Mouse (Mus musculus) G1E (cell line): ENCODE results near the gene Nfatc2ip. TPM values are rescaled to one million over a fixed set of nuclear protein-coding genes. Genes with fewer than 3 reads are reported as not detected.
A peak's percentile ranks its signal among the peaks of the same experiment; 100 is the strongest.

Source experiments
- ATAC-seq: 2 replicates; pipeline ENCODE4 v1.8.0; 2016; ENCODE audit warnings: mild to moderate bottlenecking; ENCODE audit not compliant: insufficient number of reproducible peaks, poor library complexity, low FRiP score, severe bottlenecking; ENCODE audit errors: extremely low read depth
- DNase-seq: peaks from one replicate; pipeline ENCODE4 v3.0.0; 2012; ENCODE audit warnings: low spot score
- H3K27me3 ChIP-seq: 2 replicates; pipeline ENCODE4 v1.6.1; 2012; ENCODE audit warnings: mild to moderate bottlenecking, low read length, inconsistent platforms; ENCODE audit not compliant: insufficient read depth
- H3K36me3 ChIP-seq: replicated peaks from 2 replicates; pipeline ENCODE3; 2012; ENCODE audit warnings: mild to moderate bottlenecking, inconsistent platforms
- H3K4me1 ChIP-seq: 2 replicates; pipeline ENCODE4 v1.6.1; 2012; ENCODE audit warnings: low read depth, low read length, inconsistent platforms, mixed read lengths; ENCODE audit not compliant: insufficient read depth
- H3K4me3 ChIP-seq: 2 replicates; pipeline ENCODE4 v1.5.1; 2012; ENCODE audit warnings: low read depth, mild to moderate bottlenecking, inconsistent platforms, low read length, moderate library complexity, mixed read lengths
- H3K9me3 ChIP-seq: replicated peaks from 2 replicates; pipeline ENCODE4 v1.6.1; 2012; ENCODE audit warnings: inconsistent platforms
- CTCF ChIP-seq: IDR thresholded peaks from 2 replicates; pipeline ENCODE4 v1.5.1; 2012; ENCODE audit warnings: low read depth, low read length, inconsistent platforms, mixed read lengths
- GATA1 ChIP-seq: IDR thresholded peaks from 2 replicates; pipeline ENCODE4 v1.6.1; 2012; ENCODE audit warnings: borderline replicate concordance, low read length, inconsistent platforms, mixed read lengths
- GATA2 ChIP-seq: IDR thresholded peaks from 2 replicates; pipeline ENCODE4 v1.6.1; 2012; ENCODE audit warnings: low read depth, low read length, inconsistent platforms, borderline replicate concordance
- POLR2AphosphoS5 ChIP-seq: IDR thresholded peaks from 2 replicates; pipeline ENCODE4 v1.6.1; 2012; ENCODE audit warnings: low read depth, low read length, inconsistent platforms; ENCODE audit not compliant: insufficient replicate concordance
- TAL1 ChIP-seq: conservative IDR thresholded peaks from 2 replicates; pipeline ENCODE4 v1.6.1; 2012; ENCODE audit warnings: low read depth, low read length, inconsistent platforms, mixed read lengths
- polyA plus RNA-seq: library from polyadenylated mRNA; stranded (reverse); fragments of >175 nt; gene quantifications from 2 replicates; pipeline ENCODE4 v1.2.3, GENCODE M21; 2012
- total RNA-seq, 2 experiments: library from RNA; stranded (forward) in 1 of 2; stranded (reverse) in 1 of 2; fragments of 200-1000 nt in 1 of 2; fragments of >200 nt in 1 of 2; fragmentation: Nextera tagmentation in 1 of 2; gene quantifications; 2 replicates each; pipeline ENCODE4 v1.2.3; 2014 to 2017

Nfatc2ip gene
- total and polyA plus RNA-seq, 3 experiments: 5.0 to 22.0 (median 16.8) TPM

DNA sequence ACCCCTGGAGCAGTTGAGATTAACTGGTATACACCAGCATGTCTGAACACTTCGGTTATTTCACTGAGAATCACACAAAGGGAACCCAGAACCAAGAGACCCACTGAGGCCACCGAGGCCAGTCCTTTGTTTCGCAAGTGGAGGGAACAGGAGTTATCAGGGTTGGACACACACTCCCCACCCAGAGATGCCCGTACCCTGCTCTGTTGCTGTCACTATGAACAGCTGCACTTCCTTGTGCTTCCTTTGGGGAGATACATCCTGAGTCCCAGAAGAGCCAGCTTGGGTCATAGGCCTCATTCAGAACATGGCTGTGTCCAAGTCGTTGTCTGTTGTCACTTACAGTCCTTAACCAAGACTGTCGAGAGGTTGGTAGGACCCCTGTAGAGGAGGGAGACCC lies 33.5 kb downstream of the Nfatc2ip start:
- Histone ChIP-seq H3K36me3 (peaks cover 36% of the 10 kb centered on the region), H3K27me3 (no peaks in the 10 kb centered on the region), H3K4me1 (peaks cover 24% of the 10 kb centered on the region), H3K4me3 (no peak overlapping the region), H3K9me3 (no peaks in the 10 kb centered on the region)
- ATAC-seq (no peak), DNase-seq (no peak)
- TF ChIP-seq TAL1: no peak
- TF ChIP-seq CTCF: no peak
- TF ChIP-seq GATA2: no peak
- no peak for TF ChIP-seq POLR2AphosphoS5
- no peak for TF ChIP-seq GATA1

DNA sequence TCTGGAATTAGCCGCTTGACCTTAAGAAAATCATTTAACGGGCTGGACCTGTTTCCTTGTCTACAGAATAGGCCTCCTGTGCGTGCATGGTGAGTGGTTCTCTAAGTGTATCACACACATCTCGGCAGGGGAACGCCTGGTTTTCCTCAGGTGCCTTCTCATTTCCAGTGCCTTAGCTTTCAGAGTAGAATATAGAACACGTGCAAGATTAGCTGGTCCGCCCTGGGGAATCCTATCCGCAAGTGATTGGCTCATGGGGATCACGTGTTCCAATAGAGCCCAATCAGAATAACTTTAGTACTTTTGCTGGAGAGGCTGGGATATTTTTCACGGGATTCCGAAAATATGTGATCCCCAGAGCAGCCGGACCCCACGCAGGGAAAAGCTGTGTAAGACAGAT lies 37.5 kb downstream of the Nfatc2ip start:
- DNase-seq: no peak
- Histone ChIP-seq H3K4me3 (no peak overlapping the region), H3K9me3 (no peaks in the 10 kb centered on the region), H3K27me3 (no peaks in the 10 kb centered on the region), H3K4me1 (peaks cover 62% of the 10 kb centered on the region), H3K36me3 (peaks cover 13% of the 10 kb centered on the region)
- no peak for ATAC-seq
- TF ChIP-seq GATA2 (no peak), CTCF (no peak), POLR2AphosphoS5 (no peak), GATA1 (no peak), TAL1 (no peak)

GRCm38 (mm10) chr7:126358413-126358812 lies 38.1 kb downstream of the Nfatc2ip start:
- Histone ChIP-seq H3K4me3 (no peak overlapping the region), H3K36me3 (peaks cover 9% of the 10 kb centered on the region), H3K9me3 (no peaks in the 10 kb centered on the region), H3K27me3 (no peaks in the 10 kb centered on the region), H3K4me1 (peaks cover 67% of the 10 kb centered on the region)
- ATAC-seq: no peak
- no peak for DNase-seq
- no peak for TF ChIP-seq TAL1
- TF ChIP-seq GATA1: no peak
- no peak for TF ChIP-seq GATA2
- no peak for TF ChIP-seq POLR2AphosphoS5
- TF ChIP-seq CTCF: no peak

- no peak for TF ChIP-seq TAL1
- TF ChIP-seq POLR2AphosphoS5: no peak
- no peak for TF ChIP-seq CTCF
- TF ChIP-seq GATA2: no peak
- TF ChIP-seq GATA1: no peak
- Histone ChIP-seq H3K4me1 (peaks cover 69% of the 10 kb centered on the region), H3K4me3 (no peak overlapping the region), H3K9me3 (no peaks in the 10 kb centered on the region), H3K27me3 (no peaks in the 10 kb centered on the region), H3K36me3 (peaks cover 5% of the 10 kb centered on the region)
- DNase-seq (no peak), ATAC-seq (no peak)
Observed at GRCm38 (mm10) chr7:126357838-126358237, 38.7 kb downstream of the Nfatc2ip start.

DNA sequence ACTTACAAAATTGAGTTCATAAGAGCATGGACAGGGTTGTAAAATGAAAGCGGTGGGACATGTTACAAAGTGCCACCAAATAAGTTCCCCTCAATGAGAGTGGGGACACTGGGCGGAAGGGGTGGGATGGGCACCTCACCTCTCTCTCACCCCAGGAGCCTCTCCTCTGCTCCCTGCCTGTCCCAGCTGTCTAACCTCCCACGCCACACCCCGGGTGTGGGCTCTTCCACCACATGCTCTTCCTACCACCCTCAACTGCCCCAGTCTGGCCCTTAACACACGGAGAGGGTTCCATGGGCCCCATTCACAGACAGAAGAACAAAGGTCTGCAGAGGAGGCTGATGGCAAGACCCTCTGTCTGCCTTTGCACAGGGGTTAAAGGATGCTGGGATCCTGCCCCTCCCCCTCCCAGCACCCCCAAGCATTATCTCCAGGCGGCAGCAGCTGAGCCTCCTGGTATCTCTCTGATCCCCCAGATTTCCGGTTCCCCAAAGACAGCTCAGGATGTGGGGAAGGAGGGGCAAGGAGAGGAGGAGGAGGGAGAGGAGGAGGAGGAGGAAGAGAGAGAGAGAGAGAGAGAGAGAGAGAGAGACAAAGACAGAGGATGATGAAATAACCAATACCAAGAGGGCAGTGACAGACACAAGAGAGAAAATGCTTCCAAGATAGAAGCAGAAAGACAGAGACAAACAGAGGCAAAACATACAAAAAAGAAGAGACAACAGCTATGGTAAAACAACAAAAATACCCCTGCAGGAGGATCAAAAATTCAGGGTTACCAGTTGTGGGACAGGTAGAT lies 39.5 kb downstream of the Nfatc2ip start:
- DNase-seq (peak; percentile 73), ATAC-seq (peak; percentile 81)
- H3K27me3 ChIP-seq: no peaks in the 10 kb centered on the region
- H3K36me3 ChIP-seq: no peaks in the 10 kb centered on the region
- no peaks in the 10 kb centered on the region for H3K9me3 ChIP-seq
- TF ChIP-seq TAL1: peak; percentile 68
- TF ChIP-seq CTCF: no peak
- peaks cover 68% of the 10 kb centered on the region for H3K4me1 ChIP-seq
- H3K4me3 ChIP-seq: peak overlapping the region; percentile 64; the same call in 1 of the 2 replicates

DNA sequence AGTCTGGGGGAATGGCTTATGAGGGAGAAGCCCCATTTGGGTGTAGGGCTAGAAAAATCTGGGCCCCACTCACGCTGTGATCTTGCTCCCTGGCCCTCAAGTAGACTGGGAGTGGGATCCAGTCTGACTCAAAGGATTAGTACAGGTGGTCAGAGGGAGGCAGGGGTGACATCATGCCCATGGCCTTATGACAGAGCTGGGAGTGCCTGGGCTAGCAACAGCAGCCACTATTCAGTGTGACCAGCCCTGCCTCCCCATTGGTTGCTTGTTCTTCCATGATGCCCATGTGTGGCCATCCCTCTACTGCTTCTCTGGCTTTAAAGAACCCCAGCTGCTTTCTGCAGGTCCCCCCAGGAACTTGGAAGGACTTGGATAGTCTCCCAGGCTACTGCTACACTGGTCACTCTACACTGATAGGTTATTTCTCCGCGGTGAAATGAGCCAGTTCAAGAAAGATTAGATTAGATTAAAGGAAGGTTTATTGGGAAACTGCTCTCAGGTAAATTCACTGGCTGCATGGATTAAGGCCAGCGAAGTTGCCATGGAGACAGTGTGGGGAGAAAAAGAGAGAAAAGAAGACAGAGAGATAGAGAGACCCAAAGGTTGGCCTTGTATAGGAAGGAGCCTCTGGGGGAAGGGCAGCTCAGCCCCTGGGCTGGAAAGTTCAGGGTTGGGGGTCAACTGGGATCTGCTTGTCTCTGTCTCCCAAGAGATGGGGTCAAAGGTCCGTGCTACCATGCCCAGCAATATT lies 40.5 kb downstream of the Nfatc2ip start:
- H3K27me3 ChIP-seq: no peaks in the 10 kb centered on the region; the same call in 1 of the 2 replicates
- peak overlapping the region; percentile 21; the same call in 1 of the 2 replicates for H3K4me3 ChIP-seq
- no peaks in the 10 kb centered on the region for H3K9me3 ChIP-seq
- peaks cover 63% of the 10 kb centered on the region for H3K4me1 ChIP-seq
- TF ChIP-seq CTCF (no peak), GATA2 (no peak)
- DNase-seq (no peak), ATAC-seq (no peak)
- H3K36me3 ChIP-seq: no peaks in the 10 kb centered on the region
